Mouse (Mus musculus): ENCODE measurements around the gene Zfp799. TPM values are rescaled to one million over a fixed set of nuclear protein-coding genes. Genes with fewer than 3 reads are reported as not detected.
"Not testable (repeated sequence)": the region's sequence is repeated elsewhere in the genome, so short reads cannot be mapped to it uniquely, and the experiment has no call there.

The Zfp799 gene
- polyA plus RNA-seq (2014; fragmentation: Nextera tagmentation; extraction: Ambion mirVana) = 14.2 and 16.9 TPM in 2 replicates

GRCm38 (mm10) chr17:32829540-32830417 is at the start of gene Zfp799:
Zfp799 (minus strand) TSS chr17:32830261.
- WGBS = 1% methylated on average over 35 of the region's 35 CpGs
- peak within 1 kb of the TSS; percentile 77 for H3K27ac ChIP-seq (ENCODE audit: low read depth)

GRCm38 (mm10) chr17:32878773-32879172 is 48.7 kb upstream of the Zfp799 start:
- no peaks in the 10 kb centered on the region for H3K27me3 ChIP-seq (replicated peaks; ENCODE audit: control insufficient read depth, insufficient read depth, low read length)
- peak overlapping the region; percentile 8; the same call in 1 of the 2 replicates for H3K4me2 ChIP-seq (ENCODE audit: low read length)
- H3K36me3 ChIP-seq (ENCODE audit: control insufficient read depth, insufficient read depth, low read length) = peaks cover 34% of the 10 kb centered on the region
- H3K4me3 ChIP-seq (ENCODE audit: low read depth, low read length) = no peak overlapping the region
- ATAC-seq (replicated peaks; ENCODE audit: low FRiP score, low TSS enrichment, low read depth) (no peak), DNase-seq (ENCODE audit: low spot score) (no peak)
- H3K9me3 ChIP-seq (ENCODE audit: control insufficient read depth, low read length) = no peaks in the 10 kb centered on the region
- no peak overlapping the region for H3K27ac ChIP-seq (ENCODE audit: low read depth)
- 84% methylated on average over 11 of the region's 11 CpGs for WGBS
- no peak overlapping the region for H3K9ac ChIP-seq (ENCODE audit: low read length)
- no peaks in the 10 kb centered on the region for H3K4me1 ChIP-seq (replicated peaks; ENCODE audit: control insufficient read depth, insufficient read depth, low read length)

More at GRCm38 (mm10) chr17:32829540-32830417, at the start of gene Zfp799:
- ATAC-seq (replicated peaks; ENCODE audit: low FRiP score, low TSS enrichment, low read depth) = peak; percentile 97
- peaks cover 20% of the 10 kb centered on the region for H3K36me3 ChIP-seq (ENCODE audit: control insufficient read depth, insufficient read depth, low read length)
- H3K9me3 ChIP-seq (ENCODE audit: control insufficient read depth, low read length) = no peaks in the 10 kb centered on the region
- peak; percentile 93 for DNase-seq (ENCODE audit: low spot score)
- H3K27me3 ChIP-seq (replicated peaks; ENCODE audit: control insufficient read depth, insufficient read depth, low read length) = no peaks in the 10 kb centered on the region
- peak within 1 kb of the TSS; percentile 94 for H3K4me2 ChIP-seq (ENCODE audit: low read length)
- H3K4me3 ChIP-seq (ENCODE audit: low read depth, low read length) = peak within 1 kb of the TSS; percentile 87
- H3K4me1 ChIP-seq (replicated peaks; ENCODE audit: control insufficient read depth, insufficient read depth, low read length) = peaks cover 7% of the 10 kb centered on the region; the same call in 1 of the 2 replicates
- peak within 1 kb of the TSS; percentile 93 for H3K9ac ChIP-seq (ENCODE audit: low read length)

GRCm38 (mm10) chr17:32877471-32878171 is 47.6 kb upstream of the Zfp799 start:
- ATAC-seq (replicated peaks; ENCODE audit: low FRiP score, low TSS enrichment, low read depth) = peak; percentile 78
- DNase-seq (ENCODE audit: low spot score) = peak; percentile 68
- 0 out of 2 replicates have a peak overlapping the region, but pooled peaks have one; percentile 1 for H3K9ac ChIP-seq (ENCODE audit: low read length)
- no peaks in the 10 kb centered on the region for H3K9me3 ChIP-seq (ENCODE audit: control insufficient read depth, low read length)
- peaks cover 22% of the 10 kb centered on the region for H3K36me3 ChIP-seq (ENCODE audit: control insufficient read depth, insufficient read depth, low read length)
- 3% methylated on average over 22 of the region's 22 CpGs for WGBS
- peak overlapping the region; percentile 34 for H3K4me2 ChIP-seq (ENCODE audit: low read length)
- H3K4me3 ChIP-seq (ENCODE audit: low read depth, low read length) = peak overlapping the region; percentile 25
- no peaks in the 10 kb centered on the region for H3K27me3 ChIP-seq (replicated peaks; ENCODE audit: control insufficient read depth, insufficient read depth, low read length)
- 0 out of 2 replicates have a peak overlapping the region, but pooled peaks have one; percentile 16 for H3K27ac ChIP-seq (ENCODE audit: low read depth)
- no peaks in the 10 kb centered on the region for H3K4me1 ChIP-seq (replicated peaks; ENCODE audit: control insufficient read depth, insufficient read depth, low read length)

- no peak for DNase-seq (ENCODE audit: low spot score)
- no peak overlapping the region for H3K27ac ChIP-seq (ENCODE audit: low read depth)
- H3K36me3 ChIP-seq (ENCODE audit: control insufficient read depth, insufficient read depth, low read length) = no peaks in the 10 kb centered on the region
- H3K9me3 ChIP-seq (ENCODE audit: control insufficient read depth, low read length) = no peaks in the 10 kb centered on the region
- no peak overlapping the region for H3K4me3 ChIP-seq (ENCODE audit: low read depth, low read length)
- 67% methylated on average over 5 of the region's 5 CpGs for WGBS
- no peak overlapping the region for H3K9ac ChIP-seq (ENCODE audit: low read length)
- H3K27me3 ChIP-seq (replicated peaks; ENCODE audit: control insufficient read depth, insufficient read depth, low read length) = no peaks in the 10 kb centered on the region
- no peak for ATAC-seq (replicated peaks; ENCODE audit: low FRiP score, low TSS enrichment, low read depth)
- H3K4me2 ChIP-seq (ENCODE audit: low read length) = no peak overlapping the region
- no peaks in the 10 kb centered on the region for H3K4me1 ChIP-seq (replicated peaks; ENCODE audit: control insufficient read depth, insufficient read depth, low read length)
Measured at GRCm38 (mm10) chr17:32872696-32873095, 42.6 kb upstream of the Zfp799 start.

- no peaks in the 10 kb centered on the region for H3K9me3 ChIP-seq (ENCODE audit: control insufficient read depth, low read length)
- ATAC-seq (replicated peaks; ENCODE audit: low FRiP score, low TSS enrichment, low read depth) (no peak), DNase-seq (ENCODE audit: low spot score) (no peak)
- no peak overlapping the region for H3K4me2 ChIP-seq (ENCODE audit: low read length)
- no peaks in the 10 kb centered on the region for H3K27me3 ChIP-seq (replicated peaks; ENCODE audit: control insufficient read depth, insufficient read depth, low read length)
- no peaks in the 10 kb centered on the region for H3K4me1 ChIP-seq (replicated peaks; ENCODE audit: control insufficient read depth, insufficient read depth, low read length)
- H3K27ac ChIP-seq (ENCODE audit: low read depth) = no peak overlapping the region
- 72% methylated on average over 4 of the region's 4 CpGs for WGBS
- no peak overlapping the region for H3K4me3 ChIP-seq (ENCODE audit: low read depth, low read length)
- no peaks in the 10 kb centered on the region for H3K36me3 ChIP-seq (ENCODE audit: control insufficient read depth, insufficient read depth, low read length)
- no peak overlapping the region for H3K9ac ChIP-seq (ENCODE audit: low read length)
Measured at GRCm38 (mm10) chr17:32872091-32872490, 42.0 kb upstream of the Zfp799 start.

- H3K27ac ChIP-seq (ENCODE audit: low read depth) = no peak overlapping the region
- no peaks in the 10 kb centered on the region for H3K4me1 ChIP-seq (replicated peaks; ENCODE audit: control insufficient read depth, insufficient read depth, low read length)
- H3K9ac ChIP-seq (ENCODE audit: low read length) = no peak overlapping the region
- DNase-seq (ENCODE audit: low spot score) (no peak), ATAC-seq (replicated peaks; ENCODE audit: low FRiP score, low TSS enrichment, low read depth) (no peak)
- H3K36me3 ChIP-seq (ENCODE audit: control insufficient read depth, insufficient read depth, low read length) = no peaks in the 10 kb centered on the region
- no peaks in the 10 kb centered on the region for H3K9me3 ChIP-seq (ENCODE audit: control insufficient read depth, low read length)
- H3K4me3 ChIP-seq (ENCODE audit: low read depth, low read length) = no peak overlapping the region
- WGBS = 89% methylated on average over 1 of the region's 1 CpGs
- no peak overlapping the region for H3K4me2 ChIP-seq (ENCODE audit: low read length)
- no peaks in the 10 kb centered on the region for H3K27me3 ChIP-seq (replicated peaks; ENCODE audit: control insufficient read depth, insufficient read depth, low read length)
Measured at GRCm38 (mm10) chr17:32871483-32871882, 41.4 kb upstream of the Zfp799 start.

GRCm38 (mm10) chr17:32867266-32867665 is 37.2 kb upstream of the Zfp799 start:
- not testable (repeated sequence) for H3K4me1 ChIP-seq (replicated peaks; ENCODE audit: control insufficient read depth, insufficient read depth, low read length); H3K9me3 ChIP-seq (ENCODE audit: control insufficient read depth, low read length); H3K4me2 ChIP-seq (ENCODE audit: low read length); ATAC-seq (replicated peaks; ENCODE audit: low FRiP score, low TSS enrichment, low read depth); H3K4me3 ChIP-seq (ENCODE audit: low read depth, low read length); H3K36me3 ChIP-seq (ENCODE audit: control insufficient read depth, insufficient read depth, low read length); DNase-seq (ENCODE audit: low spot score); H3K27me3 ChIP-seq (replicated peaks; ENCODE audit: control insufficient read depth, insufficient read depth, low read length); H3K9ac ChIP-seq (ENCODE audit: low read length); H3K27ac ChIP-seq (ENCODE audit: low read depth)
- 52% methylated on average over 3 of the region's 7 CpGs for WGBS

GRCm38 (mm10) chr17:32856713-32857112 is 26.7 kb upstream of the Zfp799 start:
- H3K9ac ChIP-seq (ENCODE audit: low read length); H3K36me3 ChIP-seq (ENCODE audit: control insufficient read depth, insufficient read depth, low read length); H3K9me3 ChIP-seq (ENCODE audit: control insufficient read depth, low read length); H3K27me3 ChIP-seq (replicated peaks; ENCODE audit: control insufficient read depth, insufficient read depth, low read length); ATAC-seq (replicated peaks; ENCODE audit: low FRiP score, low TSS enrichment, low read depth); H3K4me1 ChIP-seq (replicated peaks; ENCODE audit: control insufficient read depth, insufficient read depth, low read length); H3K4me3 ChIP-seq (ENCODE audit: low read depth, low read length); H3K27ac ChIP-seq (ENCODE audit: low read depth); H3K4me2 ChIP-seq (ENCODE audit: low read length); DNase-seq (ENCODE audit: low spot score): not testable (repeated sequence)
- 47% methylated on average over 3 of the region's 6 CpGs for WGBS

All from intestine, embryonic 14.5 days (tissue).